Mouse (Mus musculus): ENCODE measurements around the gene Nasp. TPM values are rescaled to one million over a fixed set of nuclear protein-coding genes. Genes with fewer than 3 reads are reported as not detected.
"Not testable (repeated sequence)": the region's sequence is repeated elsewhere in the genome, so short reads cannot be mapped to it uniquely, and the experiment has no call there.

Nasp gene
- total RNA-seq (2021): 10 to 100 TPM; 32.6 to 34.9 TPM
- long read RNA-seq, experiment 1, partial matches to known transcripts: 2 of 6 reads
- long read RNA-seq, experiment 1, other reads (novel, unspliced or antisense): 3 of 6 reads
- long read RNA-seq, experiment 2, partial matches to known transcripts: 5 of 12 reads
- long read RNA-seq, experiment 2, other reads (novel, unspliced or antisense): 5 of 12 reads

- intact Hi-C loops (cut with DNase I): loop anchor here (2.0 to 5.0 kb wide), 2 partner anchors 23 to 71 kb away; partner anchors contain the start of genes Akr1a1, Gpbp1l1 and Tmem69
- Histone ChIP-seq H3K27ac (peak within 1 kb of the TSS; percentile 72), H3K4me3 (peak within 1 kb of the TSS; percentile 99)
- TF ChIP-seq CTCF (IDR thresholded peaks at IDR 0.05): no peak
- DNase-seq (ENCODE audit: extremely low spot score in 1 of 2, low spot score in 2 of 2): peak; percentile 71 to 74
These were observed at the start of gene Nasp for GRCm38 (mm10) chr4:116627722-116628662. Gene Nasp, minus strand, starts transcription at chr4:116627941.

DNA sequence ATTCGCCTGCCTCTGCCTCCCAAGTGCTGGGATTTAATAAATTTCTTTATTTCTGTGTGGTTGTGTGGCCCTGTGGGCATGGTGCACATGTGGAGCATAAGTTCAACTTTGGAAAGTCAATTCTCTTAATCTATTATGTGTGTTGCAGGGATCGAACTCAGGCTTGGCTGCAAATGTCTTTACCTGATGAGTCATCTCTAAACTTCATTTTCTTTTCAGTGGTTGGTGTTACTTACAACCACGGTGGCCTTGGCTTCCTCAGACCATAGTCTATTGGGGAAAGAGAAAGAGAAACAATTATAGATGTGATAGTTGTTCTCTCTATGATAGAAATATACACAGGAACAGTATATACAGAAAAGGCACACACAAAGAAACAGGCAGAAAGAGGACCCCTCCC lies 48.3 kb upstream of the Nasp start:
- TF ChIP-seq CTCF (IDR thresholded peaks at IDR 0.05): no peak
- DNase-seq (ENCODE audit: extremely low spot score in 1 of 2, low spot score in 2 of 2): no peak
- H3K27ac ChIP-seq: no peak overlapping the region
- intact Hi-C loops (cut with DNase I): no loop called here
- no peak overlapping the region for H3K4me3 ChIP-seq

DNA sequence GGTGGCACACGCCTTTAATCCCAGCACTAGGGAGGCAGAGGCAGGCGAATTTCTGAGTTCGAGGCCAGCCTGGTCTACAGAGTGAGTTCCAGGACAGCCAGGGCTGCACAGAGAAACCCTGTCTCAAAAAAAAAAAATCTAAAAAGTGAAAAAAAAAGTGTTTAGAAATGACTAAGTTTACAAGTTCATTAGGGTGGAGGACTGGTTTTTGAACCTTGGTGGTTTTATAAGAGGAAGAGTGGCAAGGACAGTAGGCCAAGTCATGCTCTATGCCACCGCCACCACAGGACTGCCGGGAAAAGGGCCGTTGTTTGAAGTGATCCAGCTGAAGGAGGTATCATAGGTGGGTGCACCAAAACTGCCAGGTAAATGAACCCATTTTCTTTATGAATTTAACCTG lies 47.0 kb upstream of the Nasp start:
- intact Hi-C loops (cut with DNase I); H3K27ac ChIP-seq; H3K4me3 ChIP-seq; DNase-seq (ENCODE audit: extremely low spot score in 1 of 2, low spot score in 2 of 2): not testable (repeated sequence)

DNA sequence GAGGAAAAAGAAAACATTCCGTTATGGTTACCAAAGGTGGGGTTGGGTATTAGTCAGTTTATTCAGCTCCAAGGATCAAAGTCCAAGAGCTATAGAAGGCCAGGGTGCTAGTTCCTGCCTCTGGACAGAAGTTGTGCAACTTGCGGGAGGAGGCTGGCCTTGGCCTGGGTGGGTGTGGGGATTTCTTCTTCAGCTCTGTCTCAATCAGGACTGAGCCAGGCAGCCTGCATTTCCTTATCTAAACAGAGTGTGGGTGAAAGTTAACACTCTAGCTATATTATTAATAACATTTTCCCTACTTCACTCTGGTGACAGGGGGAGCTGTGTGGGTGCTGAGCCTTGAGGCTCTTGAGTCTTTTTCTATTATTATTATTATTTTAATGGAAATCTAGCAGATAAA lies 45.0 kb upstream of the Nasp start:
- intact Hi-C loops (cut with DNase I): no loop called here
- no peak overlapping the region for H3K27ac ChIP-seq
- no peak for TF ChIP-seq CTCF (IDR thresholded peaks at IDR 0.05)
- DNase-seq (ENCODE audit: extremely low spot score in 1 of 2, low spot score in 2 of 2): no peak
- H3K4me3 ChIP-seq: no peak overlapping the region

DNA sequence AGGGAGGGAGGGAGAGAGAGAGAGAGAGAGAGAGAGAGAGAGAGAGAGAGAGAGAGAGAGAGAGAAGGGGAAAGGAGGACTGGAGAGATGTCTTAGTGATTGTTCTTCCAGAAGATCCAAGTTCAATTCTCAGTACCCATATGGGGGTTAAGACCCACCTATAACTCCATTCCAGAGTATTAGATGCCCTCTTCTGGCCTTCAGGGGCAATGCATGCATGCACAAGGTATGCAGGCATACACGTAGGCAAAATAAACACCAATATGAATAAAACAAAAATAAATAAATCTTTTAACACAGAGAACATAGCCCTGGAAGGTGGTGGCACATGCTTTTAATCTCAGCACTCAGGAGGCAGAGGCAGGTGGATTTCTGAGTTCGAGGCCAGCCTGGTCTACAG lies 41.5 kb upstream of the Nasp start:
- no peak for DNase-seq (ENCODE audit: extremely low spot score in 1 of 2, low spot score in 2 of 2)
- no peak overlapping the region for H3K27ac ChIP-seq
- peak; percentile 44 for TF ChIP-seq CTCF (IDR thresholded peaks at IDR 0.05)
- intact Hi-C loops (cut with DNase I): no loop called here
- H3K4me3 ChIP-seq: no peak overlapping the region

- Histone ChIP-seq H3K27ac (no peak overlapping the region), H3K4me3 (no peak overlapping the region)
- no peak for TF ChIP-seq CTCF (IDR thresholded peaks at IDR 0.05)
- no peak for DNase-seq (ENCODE audit: extremely low spot score in 1 of 2, low spot score in 2 of 2)
- intact Hi-C loops (cut with DNase I): no loop called here
These were observed 40.4 kb upstream of the Nasp start for GRCm38 (mm10) chr4:116668145-116668544.

DNA sequence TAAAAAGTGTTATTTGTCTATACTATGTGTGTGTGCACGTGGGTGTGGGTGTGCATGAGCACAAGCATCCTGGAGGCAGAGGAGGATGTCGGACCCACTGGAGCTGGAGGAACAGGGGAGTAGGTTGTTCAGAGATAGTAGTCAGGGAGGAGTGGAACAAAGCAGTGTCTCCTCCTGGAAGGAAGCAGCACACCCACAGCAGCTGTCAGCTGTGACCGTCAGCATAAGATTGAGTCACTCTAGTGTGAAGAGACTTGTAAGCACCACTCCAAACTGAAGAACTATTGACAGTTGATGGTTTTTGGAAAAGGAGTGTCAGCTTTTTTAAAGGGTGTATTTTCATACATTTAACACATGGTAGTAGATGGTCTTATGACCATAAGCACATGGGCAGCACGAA lies 38.9 kb upstream of the Nasp start:
- DNase-seq (ENCODE audit: extremely low spot score in 1 of 2, low spot score in 2 of 2): no peak
- intact Hi-C loops (cut with DNase I): no loop called here
- Histone ChIP-seq H3K4me3 (no peak overlapping the region), H3K27ac (no peak overlapping the region)
- TF ChIP-seq CTCF (IDR thresholded peaks at IDR 0.05): no peak

- TF ChIP-seq CTCF (IDR thresholded peaks at IDR 0.05): no peak
- no peak overlapping the region for H3K27ac ChIP-seq
- intact Hi-C loops (cut with DNase I): no loop called here
- DNase-seq (ENCODE audit: extremely low spot score in 1 of 2, low spot score in 2 of 2): no peak
- no peak overlapping the region for H3K4me3 ChIP-seq
These were observed 34.3 kb upstream of the Nasp start for GRCm38 (mm10) chr4:116661998-116662397.

DNA sequence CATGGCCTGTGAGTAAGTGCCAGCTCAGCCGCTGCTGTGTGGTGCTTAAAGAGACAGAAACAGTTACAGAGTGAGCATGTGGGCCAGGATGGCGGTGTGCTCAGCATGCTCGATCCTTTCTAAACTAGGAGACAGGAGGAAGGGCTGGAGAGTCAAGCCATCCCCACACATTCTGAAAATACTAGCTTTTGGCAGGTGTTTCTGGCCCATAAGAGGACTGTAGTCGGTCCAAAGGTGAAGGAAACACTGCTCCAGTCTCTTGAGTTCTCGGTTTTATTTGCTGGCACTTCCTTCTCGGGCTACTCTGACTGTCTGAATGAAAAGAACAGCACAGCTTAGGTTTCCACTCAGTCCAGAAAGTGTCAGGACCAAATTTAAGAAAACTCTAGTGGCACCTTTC lies 33.1 kb upstream of the Nasp start:
- intact Hi-C loops (cut with DNase I): no loop called here
- DNase-seq (ENCODE audit: extremely low spot score in 1 of 2, low spot score in 2 of 2): no peak
- Histone ChIP-seq H3K4me3 (no peak overlapping the region), H3K27ac (no peak overlapping the region)
- TF ChIP-seq CTCF (IDR thresholded peaks at IDR 0.05): no peak

- intact Hi-C loops (cut with DNase I); DNase-seq (ENCODE audit: extremely low spot score in 1 of 2, low spot score in 2 of 2); H3K27ac ChIP-seq; H3K4me3 ChIP-seq: not testable (repeated sequence)
These were observed 32.2 kb upstream of the Nasp start for GRCm38 (mm10) chr4:116659916-116660315.

DNA sequence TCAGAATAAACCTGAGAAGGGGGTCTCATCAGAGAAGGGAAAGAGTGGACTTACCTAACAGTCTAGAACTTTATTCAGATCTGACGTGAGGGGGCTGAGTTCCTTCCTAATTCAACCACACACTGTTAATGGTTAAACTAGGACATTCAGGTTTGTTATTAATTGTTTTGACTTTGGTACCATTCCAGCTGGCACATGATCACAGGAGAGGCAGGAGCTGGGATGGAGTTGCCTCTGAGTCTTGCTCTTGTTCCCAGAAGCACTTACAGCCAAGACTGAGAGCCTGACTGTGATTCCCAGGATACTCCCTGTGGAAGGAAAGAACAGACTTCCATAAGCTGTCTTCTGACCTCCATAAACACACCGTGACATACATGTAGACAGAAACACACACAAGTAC lies 31.7 kb upstream of the Nasp start:
- TF ChIP-seq CTCF (IDR thresholded peaks at IDR 0.05): no peak
- DNase-seq (ENCODE audit: extremely low spot score in 1 of 2, low spot score in 2 of 2): no peak

DNA sequence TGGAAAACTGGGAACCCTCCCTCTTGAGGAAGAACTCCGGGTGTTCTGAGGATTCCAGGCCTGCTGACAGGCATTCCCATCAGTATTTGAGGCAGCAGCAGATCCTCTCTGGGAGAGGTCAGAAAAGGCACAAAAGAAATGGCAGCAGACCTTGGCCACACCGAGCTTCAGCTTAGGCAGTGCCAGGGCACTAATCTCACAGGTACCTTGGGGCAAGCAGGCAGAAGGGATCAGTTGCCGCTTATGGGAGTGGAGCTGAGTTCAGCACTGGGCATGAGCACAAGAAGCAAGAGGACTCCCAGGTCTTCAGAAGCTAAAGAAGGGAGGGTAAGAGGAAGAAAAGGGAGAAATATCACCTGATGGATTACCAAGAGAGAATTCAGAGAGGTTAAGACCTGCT lies 30.2 kb upstream of the Nasp start:
- Histone ChIP-seq H3K4me3 (no peak overlapping the region), H3K27ac (no peak overlapping the region)
- intact Hi-C loops (cut with DNase I): no loop called here
- no peak for TF ChIP-seq CTCF (IDR thresholded peaks at IDR 0.05)
- DNase-seq (ENCODE audit: extremely low spot score in 1 of 2, low spot score in 2 of 2): no peak

More for the DNA sequence above, 31.7 kb upstream of the Nasp start:
- Histone ChIP-seq H3K27ac (no peak overlapping the region), H3K4me3 (no peak overlapping the region)
- intact Hi-C loops (cut with DNase I): no loop called here
